Mouse (Mus musculus): ENCODE results near the gene Dapk2. TPM values are rescaled to one million over a fixed set of nuclear protein-coding genes. Genes with fewer than 3 reads are reported as not detected.

The Dapk2 gene
- polyA plus RNA-seq, 1 experiment = 11.8 TPM

DNA sequence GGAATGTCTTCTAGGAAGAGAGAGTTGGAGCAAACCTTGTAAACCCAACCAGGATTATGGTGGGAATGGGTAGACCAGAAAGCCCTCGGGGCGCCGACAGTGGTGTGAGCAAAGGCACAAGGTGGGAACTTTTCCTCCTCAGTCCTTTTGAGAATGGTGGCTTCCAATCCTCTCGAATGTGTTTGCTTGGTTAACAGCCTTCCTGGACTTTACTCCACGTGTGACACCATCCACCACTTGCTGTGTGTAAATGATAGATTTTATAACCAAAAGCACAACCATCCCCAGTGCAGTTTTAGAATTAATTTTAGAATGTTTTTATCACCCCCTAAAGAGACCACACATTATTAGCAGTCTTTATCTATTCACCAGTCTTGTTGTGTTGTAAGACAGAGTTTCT, 86.1 kb downstream of the Dapk2 start:
- Histone ChIP-seq H3K4me3 (ENCODE audit: insufficient read depth, low read depth, low read length) (no peak overlapping the region), H3K36me3 (ENCODE audit: control insufficient read depth, insufficient read depth, low read length) (no peaks in the 10 kb centered on the region), H3K4me1 (ENCODE audit: control insufficient read depth, insufficient read depth, low read length) (peaks cover 11% of the 10 kb centered on the region; the same call in 1 of the 2 replicates), H3K27me3 (replicated peaks; ENCODE audit: control insufficient read depth, insufficient read depth, low read length) (no peaks in the 10 kb centered on the region), H3K27ac (ENCODE audit: insufficient read depth, low read depth, low read length) (peak overlapping the region; percentile 70)
- DNase-seq = no peak
- TF ChIP-seq POLR2A (IDR thresholded peaks at IDR 0.05; ENCODE audit: low read depth, low read length) = no peak
- TF ChIP-seq CTCF (conservative IDR thresholded peaks at IDR 0.05; ENCODE audit: insufficient read depth, insufficient read length, low read depth, low read length) = no peak
- WGBS = 87% methylated on average over 5 of the region's 5 CpGs

DNA sequence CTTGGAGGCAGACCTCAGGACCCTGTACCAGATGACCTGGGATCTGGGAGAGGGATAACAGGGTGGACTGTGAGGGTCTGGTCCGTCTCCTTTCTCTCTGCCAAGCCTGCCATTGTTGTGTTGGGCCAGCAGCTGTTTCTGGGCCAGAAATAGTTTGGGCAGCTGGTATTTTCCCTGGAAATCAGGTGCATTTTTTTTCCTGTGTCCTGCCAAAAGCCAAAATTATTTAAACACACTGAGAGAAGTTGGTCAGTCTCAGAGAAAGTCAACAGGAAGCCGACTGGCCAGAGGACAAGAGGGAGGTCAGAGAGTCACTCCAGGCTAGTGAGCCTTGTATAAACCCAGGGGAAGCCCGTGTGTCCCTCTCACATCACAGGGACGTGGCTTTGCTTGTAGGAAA, 87.7 kb downstream of the Dapk2 start:
- Histone ChIP-seq H3K4me1 (ENCODE audit: control insufficient read depth, insufficient read depth, low read length) (peaks cover 11% of the 10 kb centered on the region; the same call in 1 of the 2 replicates), H3K36me3 (ENCODE audit: control insufficient read depth, insufficient read depth, low read length) (no peaks in the 10 kb centered on the region), H3K27ac (ENCODE audit: insufficient read depth, low read depth, low read length) (peak overlapping the region; percentile 87), H3K4me3 (ENCODE audit: insufficient read depth, low read depth, low read length) (no peak overlapping the region), H3K27me3 (replicated peaks; ENCODE audit: control insufficient read depth, insufficient read depth, low read length) (no peaks in the 10 kb centered on the region)
- DNase-seq = peak; percentile 80
- 33% methylated on average over 4 of the region's 4 CpGs for WGBS
- no peak for TF ChIP-seq CTCF (conservative IDR thresholded peaks at IDR 0.05; ENCODE audit: insufficient read depth, insufficient read length, low read depth, low read length)

DNA sequence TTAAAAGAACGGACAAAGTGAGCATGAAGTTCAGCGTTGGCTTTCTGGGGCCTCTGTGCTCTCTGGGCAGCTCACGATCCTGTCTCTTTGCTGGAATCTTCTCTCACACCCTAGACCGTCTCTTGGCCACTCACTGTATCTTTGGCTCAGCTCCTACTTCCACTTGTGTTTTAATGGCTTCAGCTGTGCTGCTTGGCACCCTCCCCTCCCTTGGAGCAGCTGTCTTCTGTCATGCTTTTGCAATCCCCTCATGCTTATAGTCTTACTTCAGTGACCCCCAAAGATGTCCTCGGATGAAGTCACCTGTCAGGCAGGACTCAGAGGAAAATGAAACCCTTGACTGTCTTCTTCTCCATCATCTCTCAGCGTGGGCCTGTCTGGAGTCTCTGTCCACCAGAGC, 91.3 kb downstream of the Dapk2 start:
- DNase-seq = peak; percentile 54
- 77% methylated on average over 6 of the region's 6 CpGs for WGBS
- TF ChIP-seq CTCF (conservative IDR thresholded peaks at IDR 0.05; ENCODE audit: insufficient read depth, insufficient read length, low read depth, low read length) = no peak
- no peak for TF ChIP-seq POLR2A (IDR thresholded peaks at IDR 0.05; ENCODE audit: low read depth, low read length)
- H3K36me3 ChIP-seq (ENCODE audit: control insufficient read depth, insufficient read depth, low read length) = no peaks in the 10 kb centered on the region
- no peaks in the 10 kb centered on the region for H3K27me3 ChIP-seq (replicated peaks; ENCODE audit: control insufficient read depth, insufficient read depth, low read length)
- no peak overlapping the region for H3K4me3 ChIP-seq (ENCODE audit: insufficient read depth, low read depth, low read length)
- H3K27ac ChIP-seq (ENCODE audit: insufficient read depth, low read depth, low read length) = peak overlapping the region; percentile 19; the same call in 1 of the 2 replicates
- H3K4me1 ChIP-seq (ENCODE audit: control insufficient read depth, insufficient read depth, low read length) = peaks cover 16% of the 10 kb centered on the region; the same call in 1 of the 2 replicates

- no peak overlapping the region for H3K4me3 ChIP-seq (ENCODE audit: insufficient read depth, low read depth, low read length)
- H3K27ac ChIP-seq (ENCODE audit: insufficient read depth, low read depth, low read length) = peak overlapping the region; percentile 3; the same call in 1 of the 2 replicates
- 32% methylated on average over 6 of the region's 6 CpGs for whole genome bisulfite sequencing
- no peaks in the 10 kb centered on the region for H3K27me3 ChIP-seq (replicated peaks; ENCODE audit: control insufficient read depth, insufficient read depth, low read length)
- H3K4me1 ChIP-seq (ENCODE audit: control insufficient read depth, insufficient read depth, low read length) = peaks cover 13% of the 10 kb centered on the region; the same call in 1 of the 2 replicates
- DNase-seq = peak; percentile 75
- TF ChIP-seq POLR2A (IDR thresholded peaks at IDR 0.05; ENCODE audit: low read depth, low read length) (no peak), CTCF (conservative IDR thresholded peaks at IDR 0.05; ENCODE audit: insufficient read depth, insufficient read length, low read depth, low read length) (no peak)
- H3K36me3 ChIP-seq (ENCODE audit: control insufficient read depth, insufficient read depth, low read length) = no peaks in the 10 kb centered on the region
Measured at GRCm38 (mm10) chr9:66251159-66251691, 93.2 kb downstream of the Dapk2 start.

- DNase-seq = peak; percentile 59
- Histone ChIP-seq H3K27ac (ENCODE audit: insufficient read depth, low read depth, low read length) (no peak overlapping the region), H3K4me1 (ENCODE audit: control insufficient read depth, insufficient read depth, low read length) (no peaks in the 10 kb centered on the region), H3K36me3 (ENCODE audit: control insufficient read depth, insufficient read depth, low read length) (no peaks in the 10 kb centered on the region), H3K4me3 (ENCODE audit: insufficient read depth, low read depth, low read length) (no peak overlapping the region), H3K27me3 (replicated peaks; ENCODE audit: control insufficient read depth, insufficient read depth, low read length) (no peaks in the 10 kb centered on the region)
- TF ChIP-seq POLR2A (IDR thresholded peaks at IDR 0.05; ENCODE audit: low read depth, low read length) (no peak), CTCF (conservative IDR thresholded peaks at IDR 0.05; ENCODE audit: insufficient read depth, insufficient read length, low read depth, low read length) (no peak)
- 51% methylated on average over 2 of the region's 2 CpGs for WGBS
Measured at GRCm38 (mm10) chr9:66261741-66262140, 103.7 kb downstream of the Dapk2 start.

- DNase-seq = no peak
- Histone ChIP-seq H3K4me1 (ENCODE audit: control insufficient read depth, insufficient read depth, low read length) (no peaks in the 10 kb centered on the region), H3K27me3 (replicated peaks; ENCODE audit: control insufficient read depth, insufficient read depth, low read length) (no peaks in the 10 kb centered on the region), H3K4me3 (ENCODE audit: insufficient read depth, low read depth, low read length) (no peak overlapping the region), H3K36me3 (ENCODE audit: control insufficient read depth, insufficient read depth, low read length) (no peaks in the 10 kb centered on the region), H3K27ac (ENCODE audit: insufficient read depth, low read depth, low read length) (no peak overlapping the region)
- 91% methylated on average over 2 of the region's 2 CpGs for WGBS
- TF ChIP-seq CTCF (conservative IDR thresholded peaks at IDR 0.05; ENCODE audit: insufficient read depth, insufficient read length, low read depth, low read length) (no peak), POLR2A (IDR thresholded peaks at IDR 0.05; ENCODE audit: low read depth, low read length) (no peak)
Measured at GRCm38 (mm10) chr9:66263701-66264100, 105.7 kb downstream of the Dapk2 start.

DNA sequence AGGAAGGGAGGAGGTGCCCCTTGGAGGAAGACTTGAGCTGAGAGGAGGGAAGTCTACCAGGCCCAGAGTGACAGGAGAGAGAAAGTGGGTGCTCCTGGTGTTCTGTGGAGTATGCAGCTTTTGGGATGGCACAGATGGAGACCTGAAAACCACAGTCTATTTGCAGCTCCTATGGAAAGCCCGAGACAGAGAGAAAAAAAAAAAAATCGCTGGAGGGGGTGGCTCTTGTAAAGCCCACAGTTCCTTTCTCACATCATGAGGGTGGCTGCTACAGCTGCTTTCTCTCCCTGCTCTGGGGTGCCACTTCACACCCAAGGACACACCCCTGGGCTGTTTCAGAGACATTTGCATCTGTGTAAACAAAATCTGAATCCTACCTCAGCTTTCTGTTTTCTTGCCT, 107.6 kb downstream of the Dapk2 start:
- no peaks in the 10 kb centered on the region for H3K27me3 ChIP-seq (replicated peaks; ENCODE audit: control insufficient read depth, insufficient read depth, low read length)
- no peak for TF ChIP-seq POLR2A (IDR thresholded peaks at IDR 0.05; ENCODE audit: low read depth, low read length)
- no peak overlapping the region for H3K4me3 ChIP-seq (ENCODE audit: insufficient read depth, low read depth, low read length)
- H3K27ac ChIP-seq (ENCODE audit: insufficient read depth, low read depth, low read length) = no peak overlapping the region
- H3K36me3 ChIP-seq (ENCODE audit: control insufficient read depth, insufficient read depth, low read length) = no peaks in the 10 kb centered on the region
- no peaks in the 10 kb centered on the region for H3K4me1 ChIP-seq (ENCODE audit: control insufficient read depth, insufficient read depth, low read length)
- 48% methylated on average over 2 of the region's 2 CpGs for WGBS
- no peak for DNase-seq
